Mouse (Mus musculus) urinary bladder, postnatal 14 days (tissue): ENCODE results near the gene Tbc1d17.
"Not testable (repeated sequence)": the region's sequence is repeated elsewhere in the genome, so short reads cannot be mapped to it uniquely, and the experiment has no call there.

ENCODE experiments used
- DNase-seq: peaks from one replicate; pipeline ENCODE4 v3.0.0; 2021; ENCODE audit warnings: low spot score

Tbc1d17 gene

DNA sequence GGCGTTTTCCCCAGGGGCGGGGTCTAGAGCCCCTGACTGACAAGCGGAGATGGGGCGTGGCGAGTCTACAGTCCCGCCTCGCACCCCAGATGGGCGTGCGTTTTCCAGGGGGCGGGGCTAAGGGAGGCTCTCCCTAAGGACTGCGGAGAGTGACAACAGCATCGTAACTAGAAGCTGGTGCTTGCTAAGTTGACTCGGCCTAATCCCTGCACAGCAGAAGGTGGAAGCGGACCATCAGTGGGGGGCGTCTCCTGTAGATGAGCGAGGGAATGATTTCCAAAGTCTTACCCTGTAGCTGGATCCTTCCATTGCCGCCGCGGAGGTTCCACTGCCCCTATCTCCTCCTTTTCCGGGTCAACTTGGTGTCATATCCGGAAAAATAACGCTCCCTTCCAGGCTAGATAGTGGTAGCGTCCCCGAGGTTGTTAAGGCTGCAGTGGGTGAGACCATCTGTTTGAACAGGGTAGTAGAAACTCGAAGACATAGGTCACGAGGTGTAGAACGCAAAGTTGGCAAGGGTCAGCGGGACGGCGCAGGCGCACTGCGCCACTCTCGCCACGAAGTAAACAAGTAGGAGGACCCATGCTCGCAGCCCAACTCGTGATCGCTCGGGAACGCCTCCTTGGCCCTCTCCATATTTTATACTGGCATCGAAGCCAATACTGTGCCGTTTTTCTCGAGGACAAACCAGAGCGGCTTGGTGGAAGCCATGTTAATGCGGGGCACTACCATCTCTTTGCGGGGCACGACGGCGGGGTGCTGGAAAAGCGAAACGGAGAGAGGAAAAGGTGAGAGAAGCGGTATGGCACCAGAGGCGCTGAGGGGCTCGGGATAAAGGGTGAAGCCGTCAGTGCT, at the start of gene Tbc1d17, which contains the start of gene Akt1s1:
Gene Tbc1d17, minus strand, starts transcription at position 519 of the 855 bp plus-strand sequence.
Gene Akt1s1, plus strand, starts transcription at position 431 of the 855 bp plus-strand sequence.
- peak; percentile 99 for DNase-seq

DNA sequence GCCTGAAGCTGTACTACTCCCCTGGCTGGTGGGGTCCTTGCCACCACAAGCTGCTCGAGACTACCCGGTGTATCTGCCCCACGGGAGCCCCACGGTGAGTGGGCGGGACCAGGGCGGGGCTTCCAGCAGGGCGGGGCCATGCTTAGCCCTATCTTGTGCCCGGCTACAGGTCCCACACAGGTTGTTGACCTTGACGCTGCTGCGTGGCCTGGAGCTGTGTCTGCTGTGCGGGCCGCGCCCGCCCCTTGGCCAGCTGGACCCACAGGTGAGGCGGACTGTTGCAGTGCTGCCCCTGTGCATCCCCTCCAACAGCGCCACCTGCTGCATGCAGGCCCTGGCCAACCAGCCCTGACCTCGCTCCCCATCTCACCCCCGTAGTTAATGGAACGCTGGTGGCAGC, 49.7 kb upstream of the Tbc1d17 start:
- no peak for DNase-seq

DNA sequence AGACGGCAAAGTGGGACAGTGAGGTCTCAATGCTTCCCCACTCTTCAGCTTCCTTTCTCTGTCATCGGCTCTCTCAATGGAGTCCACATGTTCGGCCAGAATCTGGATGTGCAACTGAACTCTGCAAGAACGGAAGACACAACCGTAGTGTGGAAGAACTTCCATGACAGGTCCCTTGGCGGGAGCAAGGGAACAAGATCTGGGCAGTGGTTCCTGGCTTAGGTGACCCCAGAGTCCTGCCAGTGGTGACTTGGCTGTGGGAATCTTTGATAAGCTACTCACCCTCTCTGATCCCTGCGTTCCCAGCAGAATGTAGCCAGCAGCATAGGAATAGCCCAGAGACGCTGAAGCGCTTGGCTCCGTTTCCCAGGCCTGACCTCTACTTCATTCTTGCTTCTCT, 47.6 kb upstream of the Tbc1d17 start:
- no peak for DNase-seq

DNA sequence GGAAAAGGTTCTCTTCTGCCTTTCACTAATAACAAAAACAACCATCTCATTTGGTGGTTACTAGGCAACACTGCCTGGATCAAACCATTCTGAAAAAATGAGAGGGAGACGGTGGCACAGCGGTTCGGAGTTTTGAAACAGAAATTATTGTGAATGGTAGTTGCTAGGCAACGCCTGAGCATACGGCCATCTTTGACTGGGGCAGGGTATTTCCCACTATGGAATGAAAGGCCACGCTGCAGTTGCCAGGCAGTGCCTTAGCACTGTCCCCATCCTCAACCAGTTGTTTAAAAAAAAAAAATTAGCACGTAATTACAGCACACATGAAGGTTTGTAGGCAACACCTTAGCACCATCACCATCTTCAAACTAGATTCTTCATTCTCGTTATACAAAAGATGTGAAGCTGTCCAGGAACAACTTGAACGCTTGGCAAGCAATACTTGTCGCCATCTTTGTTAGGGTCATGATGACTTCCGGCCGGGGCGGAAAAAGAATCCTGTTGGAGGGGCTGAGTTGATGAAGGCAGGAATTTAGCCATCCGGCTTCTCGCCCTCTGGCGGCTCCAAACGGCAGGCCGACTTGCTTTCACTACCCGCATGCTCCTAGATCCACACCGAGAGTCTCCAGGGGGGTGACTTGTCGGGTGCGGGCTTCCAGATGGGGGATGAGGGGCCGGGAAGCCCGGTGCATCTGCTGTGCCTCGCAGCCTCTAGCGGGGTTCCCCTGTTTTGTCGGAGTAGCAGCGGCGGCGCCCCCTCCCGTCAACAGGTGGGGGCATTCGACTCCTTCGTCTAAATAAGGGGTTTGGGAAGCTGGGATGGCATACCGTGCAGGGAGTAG, 46.9 kb upstream of the Tbc1d17 start, which contains the start of gene Fuz:
Gene Fuz, plus strand, starts transcription at position 487 of the 842 bp plus-strand sequence.
- peak; percentile 90 for DNase-seq

DNA sequence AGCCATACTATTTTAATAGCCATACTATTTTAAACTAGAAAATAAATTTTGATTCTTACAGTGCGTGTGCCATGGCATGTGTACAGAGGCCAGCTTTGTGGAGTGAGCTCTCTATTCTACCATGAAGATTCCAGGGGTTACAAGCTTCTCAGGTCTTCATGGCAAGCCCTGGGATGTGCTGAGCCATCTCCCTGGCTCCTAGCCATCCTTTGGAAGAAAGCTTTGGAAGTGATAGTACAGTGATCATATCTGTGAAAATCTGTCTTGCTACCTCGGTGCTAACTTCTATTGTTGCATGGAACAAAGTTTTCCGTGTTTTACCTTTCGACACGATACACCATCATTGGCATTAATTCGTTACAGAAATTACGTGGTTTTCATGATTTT, 46.3 kb upstream of the Tbc1d17 start:
- DNase-seq, result no peak

DNA sequence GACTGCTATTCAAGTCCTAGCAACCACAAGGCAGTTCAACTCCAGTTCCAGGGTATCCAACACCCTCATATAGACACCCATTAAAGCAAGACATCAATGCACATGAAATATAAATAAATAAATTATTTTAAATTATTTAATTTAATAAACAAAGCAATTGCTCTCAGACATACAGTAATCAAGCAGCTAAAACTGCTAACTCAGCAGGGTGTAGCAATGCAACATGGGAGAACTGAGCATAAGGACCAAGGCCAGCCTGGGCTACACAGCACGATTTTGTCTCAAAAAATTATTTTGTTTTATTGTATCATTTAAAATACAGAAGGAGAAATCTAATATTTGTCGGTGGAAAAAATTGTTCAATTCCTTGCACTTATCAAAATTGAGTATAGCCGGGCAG, 45.3 kb upstream of the Tbc1d17 start:
- no peak for DNase-seq

DNA sequence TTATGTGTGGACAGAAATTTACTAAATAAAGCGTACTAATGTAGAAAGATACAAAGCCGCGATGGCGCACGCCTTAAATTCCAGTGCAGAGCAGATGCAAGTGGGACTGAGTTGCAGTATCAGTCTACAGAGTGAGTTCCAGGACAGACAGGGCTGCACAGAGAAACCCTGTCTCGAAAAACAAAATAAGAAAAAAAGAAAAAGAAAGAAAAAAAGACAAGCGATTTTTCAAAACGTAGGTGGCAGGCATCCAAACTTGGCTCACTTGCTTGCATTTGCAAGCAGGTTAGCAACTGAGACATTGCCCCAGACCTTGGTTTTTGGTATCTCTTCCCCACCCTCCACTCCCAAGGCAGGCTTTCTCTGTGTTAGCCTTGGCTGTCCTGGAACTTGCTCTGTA, 44.3 kb upstream of the Tbc1d17 start:
- no peak for DNase-seq

DNA sequence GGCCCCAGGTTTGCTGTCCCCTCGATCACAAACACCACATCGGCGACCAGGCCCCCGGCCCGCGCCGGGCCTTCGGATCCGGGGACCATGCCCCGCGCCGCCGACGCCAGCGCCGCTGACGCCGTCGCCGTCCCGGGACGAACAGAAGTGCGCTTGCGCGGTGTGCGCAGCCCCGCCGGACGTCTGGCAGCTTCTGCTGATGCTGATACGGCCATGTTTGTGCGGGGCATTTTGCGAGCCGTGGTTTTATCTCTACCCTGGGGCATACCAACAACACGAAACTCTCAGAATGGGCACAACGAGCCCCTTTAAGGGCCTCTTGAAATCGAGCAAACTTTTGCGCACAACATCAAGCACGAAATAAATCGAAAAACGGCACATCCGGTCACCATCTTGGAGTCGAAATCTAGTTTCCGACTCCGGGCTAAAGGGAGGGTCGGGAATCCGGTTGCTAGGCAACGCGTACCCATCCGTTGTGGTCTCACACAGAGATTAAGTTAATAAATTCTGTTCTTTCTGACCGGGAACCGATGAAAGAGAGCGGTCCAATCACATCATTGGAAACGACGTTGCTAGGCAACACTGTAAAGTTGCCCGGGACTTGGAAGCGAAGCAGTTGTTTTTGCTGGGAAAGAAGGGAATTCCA, 43.5 kb upstream of the Tbc1d17 start, which contains the start of gene Med25:
Gene Med25, minus strand, starts transcription at position 437 of the 646 bp plus-strand sequence.
- peak; percentile 91 for DNase-seq

DNA sequence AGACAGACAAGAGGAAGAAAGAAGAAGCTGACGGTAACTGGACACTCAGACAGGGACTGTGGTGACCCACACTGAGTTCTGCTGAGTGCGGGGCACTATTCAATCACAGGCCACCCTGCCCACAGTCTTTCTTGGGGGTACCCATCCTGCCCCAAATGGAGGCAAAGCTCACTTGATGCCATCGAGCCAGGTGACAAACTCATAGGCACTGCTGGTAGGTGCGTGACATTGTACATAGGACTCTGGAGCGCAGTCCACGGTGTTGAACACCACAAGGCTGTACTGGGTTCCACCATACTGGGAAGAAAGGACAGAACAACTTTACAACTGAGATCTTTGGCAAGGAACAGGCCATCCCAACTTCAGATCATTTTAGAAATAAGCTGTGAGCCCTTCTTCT, 42.7 kb upstream of the Tbc1d17 start:
- no peak for DNase-seq

DNA sequence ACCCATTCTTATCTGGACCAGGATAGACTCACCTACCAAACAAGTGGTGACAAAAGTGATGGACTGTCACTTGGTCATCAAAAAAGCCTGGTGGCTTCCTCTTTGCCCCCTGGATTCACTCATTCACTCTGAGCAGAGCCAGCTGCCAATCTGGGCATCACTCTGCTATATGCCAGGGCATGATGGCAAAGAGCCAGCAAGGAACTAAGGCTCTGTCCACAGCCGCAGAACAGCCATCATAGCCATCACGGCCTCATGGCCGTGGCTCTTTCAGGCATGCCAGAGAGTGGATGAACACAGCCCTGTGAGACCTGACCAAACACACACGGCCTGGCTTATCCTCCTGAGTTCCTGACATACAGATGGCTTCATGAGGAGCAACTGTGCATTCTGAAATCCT, 41.9 kb upstream of the Tbc1d17 start:
- no peak for DNase-seq

DNA sequence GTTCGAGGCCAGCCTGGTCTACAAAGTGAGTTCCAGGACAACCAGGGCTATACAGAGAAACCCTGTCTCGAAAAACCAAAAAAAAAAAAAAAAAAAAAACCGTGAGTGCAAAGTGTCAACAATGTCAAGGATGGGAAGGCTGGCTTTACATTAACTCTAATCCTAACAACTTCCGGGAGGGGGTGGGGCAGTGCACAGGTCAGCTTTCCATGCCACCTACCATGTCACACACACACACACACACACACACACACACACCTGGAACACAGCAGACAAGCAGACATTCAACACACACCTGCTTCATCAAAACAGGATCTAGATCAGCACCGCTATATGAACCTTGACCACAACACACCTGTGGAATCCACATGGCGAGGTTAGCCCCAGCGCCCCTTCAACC, 41.3 kb upstream of the Tbc1d17 start:
- DNase-seq, result no peak

DNA sequence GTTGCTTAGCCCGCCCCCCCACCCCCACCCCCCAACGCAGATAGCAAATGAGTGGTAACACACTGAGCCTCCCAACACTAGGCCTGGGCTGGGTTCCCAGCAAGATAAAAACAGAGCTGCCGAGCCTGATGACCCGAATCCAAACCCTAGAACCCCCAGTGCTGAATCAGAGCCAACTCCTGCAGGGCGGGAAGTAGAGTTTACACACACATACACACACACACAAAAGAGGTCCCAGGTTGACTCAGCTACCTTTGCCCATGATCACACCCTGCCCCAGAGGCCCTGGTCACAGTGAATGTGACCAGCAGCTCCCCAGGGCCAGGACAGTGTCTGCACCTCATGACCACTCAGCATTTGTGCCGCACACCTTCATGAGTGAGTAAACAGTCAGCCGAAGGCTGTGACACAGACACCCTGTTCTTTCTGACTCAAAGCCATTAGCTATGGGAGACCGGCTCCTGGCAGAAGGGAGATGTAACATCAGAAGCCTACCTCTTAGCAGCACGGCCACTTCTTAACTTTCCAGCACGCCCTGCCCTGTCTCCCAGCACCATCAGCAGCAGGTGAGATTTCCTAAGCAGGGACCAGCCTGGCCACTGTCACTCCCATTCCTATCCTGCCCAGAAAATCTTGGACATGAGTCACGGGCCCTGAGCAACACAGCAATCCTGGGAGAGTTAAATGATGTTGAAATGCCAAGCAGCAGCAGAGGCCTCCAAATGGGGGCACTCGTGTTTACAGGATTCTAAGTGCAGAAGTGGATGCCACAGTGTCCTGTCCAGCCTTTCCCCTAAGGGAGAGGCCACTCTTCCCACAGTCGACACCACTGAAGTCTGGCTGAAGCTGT, 39.6 kb upstream of the Tbc1d17 start:
- no peak for DNase-seq

DNA sequence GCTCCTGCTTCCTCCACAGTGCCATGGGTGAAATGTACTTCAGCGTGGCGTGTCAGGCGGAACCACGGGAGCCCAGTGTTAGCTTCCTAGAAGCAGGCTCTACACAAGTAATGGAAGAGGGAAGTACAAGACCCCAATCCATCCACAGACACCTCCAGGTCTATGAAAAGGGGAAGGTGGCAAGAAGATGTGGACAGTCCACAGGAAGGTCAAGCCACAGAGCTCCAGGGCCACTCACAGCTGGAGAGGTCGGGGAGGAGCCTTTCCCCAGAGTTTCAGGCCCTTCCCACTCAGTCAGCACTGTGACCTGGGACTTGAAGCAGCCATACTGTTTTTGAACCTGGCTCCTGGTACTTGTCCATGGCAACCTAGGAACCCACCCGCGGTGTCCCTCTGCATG, 38.1 kb upstream of the Tbc1d17 start:
- no peak for DNase-seq

DNA sequence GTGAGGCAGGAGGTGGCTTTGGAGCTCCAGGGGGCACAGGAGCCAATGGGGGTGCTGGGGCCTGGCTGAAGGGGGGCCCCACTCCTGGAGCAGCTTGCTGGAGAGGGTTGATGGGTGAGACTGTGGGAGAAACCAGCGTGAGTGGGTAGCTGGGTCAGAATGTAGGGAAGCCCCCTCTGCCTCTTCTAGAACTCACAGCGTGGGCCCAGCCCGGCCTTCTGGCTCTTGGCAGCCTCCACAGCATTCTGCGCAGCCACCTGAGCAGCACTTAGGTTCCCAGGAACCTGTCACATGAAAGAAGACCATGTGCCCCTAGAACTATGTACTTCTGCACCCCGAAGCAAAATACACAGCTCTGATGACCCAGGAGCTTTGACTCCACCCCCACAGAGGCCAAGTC, 35.8 kb upstream of the Tbc1d17 start:
- no peak for DNase-seq

DNA sequence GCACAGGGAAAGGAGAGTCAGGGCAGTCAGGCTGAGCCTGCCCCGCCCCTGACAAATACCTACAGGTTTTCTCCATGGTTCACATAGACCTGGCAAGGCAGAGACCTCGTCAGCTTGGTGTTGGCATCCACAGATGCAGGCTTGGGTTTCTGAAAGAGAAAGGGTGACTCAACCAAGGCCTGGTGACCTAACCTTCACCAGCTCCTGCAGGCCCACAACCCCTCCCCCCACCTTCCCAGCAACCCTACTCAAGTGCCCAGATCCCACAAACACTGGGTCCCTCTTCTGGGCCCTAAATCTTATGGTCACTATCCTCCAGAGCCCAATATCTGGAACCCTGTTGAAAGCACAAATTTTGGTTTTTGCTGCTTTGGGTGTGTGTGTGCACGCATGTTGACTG, 34.2 kb upstream of the Tbc1d17 start:
- DNase-seq, result no peak

DNA sequence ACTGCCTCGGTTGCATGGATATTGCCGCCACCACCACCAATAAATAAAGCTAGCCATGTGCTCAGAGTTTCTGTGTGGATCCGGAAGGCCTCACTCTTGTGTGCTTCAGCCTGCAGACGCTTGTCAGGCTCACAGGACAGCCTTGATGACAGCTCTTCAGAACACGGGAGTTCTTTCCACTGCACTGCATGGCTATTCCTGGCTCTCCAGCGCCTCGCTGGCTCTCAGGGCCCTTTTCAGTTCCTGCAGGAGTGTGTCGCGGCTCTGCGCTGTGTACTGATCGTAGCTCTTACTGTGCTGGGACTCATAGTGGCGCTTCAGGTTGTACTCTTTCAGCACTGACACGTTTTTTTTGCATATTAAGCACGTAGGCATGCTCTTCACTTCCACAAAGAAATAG, 29.0 kb upstream of the Tbc1d17 start:
- no peak for DNase-seq

DNA sequence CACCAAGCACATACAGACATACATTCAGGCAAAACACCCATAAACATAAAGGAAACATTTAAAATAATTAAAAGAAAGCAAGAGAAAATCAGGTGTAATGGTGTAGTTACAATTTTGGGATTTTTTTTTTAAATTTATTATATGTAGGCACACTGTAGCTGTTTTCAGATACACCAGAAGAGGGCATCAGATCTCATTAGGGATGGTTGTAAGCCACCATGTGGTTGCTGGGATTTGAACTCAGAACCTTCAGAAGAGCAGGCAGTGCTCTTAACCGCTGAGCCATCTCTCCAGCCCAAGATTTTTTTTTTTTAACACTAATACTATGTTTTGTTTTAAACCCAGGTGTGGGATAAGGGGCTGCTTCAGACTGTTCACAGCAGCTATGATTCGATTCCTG, 22.9 kb upstream of the Tbc1d17 start:
- DNase-seq, result not testable (repeated sequence)

DNA sequence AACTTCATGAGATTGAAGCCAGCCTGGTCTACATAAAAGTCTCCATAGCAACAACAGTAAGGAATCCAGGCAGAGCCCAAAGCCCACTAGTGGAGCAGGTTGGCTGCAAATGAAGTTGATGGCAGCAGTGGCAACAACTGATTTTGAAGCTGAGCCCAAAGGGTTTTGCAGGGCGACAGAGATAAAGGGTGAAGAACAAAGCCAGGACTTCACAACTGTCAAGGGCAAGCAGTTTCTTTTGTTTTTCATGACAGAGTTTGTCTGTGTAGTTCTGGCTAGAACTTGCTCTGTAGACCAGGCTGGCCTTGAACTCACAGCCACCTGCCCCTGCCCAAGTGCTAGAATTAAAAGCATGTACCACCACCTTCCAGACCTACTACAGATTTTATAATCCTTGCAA, 22.3 kb upstream of the Tbc1d17 start:
- DNase-seq, result no peak

DNA sequence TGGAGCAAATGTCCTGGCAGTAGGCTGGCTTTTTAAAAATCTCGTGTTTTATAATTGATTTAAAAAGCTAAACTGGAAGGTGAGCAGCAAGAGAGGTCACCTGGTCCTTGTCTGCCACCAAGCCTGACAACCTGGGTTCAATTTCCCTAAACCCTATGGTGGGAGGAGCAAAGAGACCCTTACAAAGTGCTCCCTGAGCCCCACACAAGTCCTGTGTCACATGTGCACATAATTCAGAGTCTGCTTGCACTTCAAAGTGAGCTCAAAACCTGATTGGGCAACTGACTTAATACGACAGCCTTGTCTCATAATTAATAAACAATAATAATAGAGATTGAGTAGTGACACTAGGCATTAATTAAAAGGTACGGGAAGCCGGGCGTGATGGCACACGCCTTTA, 21.7 kb upstream of the Tbc1d17 start:
- DNase-seq, result no peak

DNA sequence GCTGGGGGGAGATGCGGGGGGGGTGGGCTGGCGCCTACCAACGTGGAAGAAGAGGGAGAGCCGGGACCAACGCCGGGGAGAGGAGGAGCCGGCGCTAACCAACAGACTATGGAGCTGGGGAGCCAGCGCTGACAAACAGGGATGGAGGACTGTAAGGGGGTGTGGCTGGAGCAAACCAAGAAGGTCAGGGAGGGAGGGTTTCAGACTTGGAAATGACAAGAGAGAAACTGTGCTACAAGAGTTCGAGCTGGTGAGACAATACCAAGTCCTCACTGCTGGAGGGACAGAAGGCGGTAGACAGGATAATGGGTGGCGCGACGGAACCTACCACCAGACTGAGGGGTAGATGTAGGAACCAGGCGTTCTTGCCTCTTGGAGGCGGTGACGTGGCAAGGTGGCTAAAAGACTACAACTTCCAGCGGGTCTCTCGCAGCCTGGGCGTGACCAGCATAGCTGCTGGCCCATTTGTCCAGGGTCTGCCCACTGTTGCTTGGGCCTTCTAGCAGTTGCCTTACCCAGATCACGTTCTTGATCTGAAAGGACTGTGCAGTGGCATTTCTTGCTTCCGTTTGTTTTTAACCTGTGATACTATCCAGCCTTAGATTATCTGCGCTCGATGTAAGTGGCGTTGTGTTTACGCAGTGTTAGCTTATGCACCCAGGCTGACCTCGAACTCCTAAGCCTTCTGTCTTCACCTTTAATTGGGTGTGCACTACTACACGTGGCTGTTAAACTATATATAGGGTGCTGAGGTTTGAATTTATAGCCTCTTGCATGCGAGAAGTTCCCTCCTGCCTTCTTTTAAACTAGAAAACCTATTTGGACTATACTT, 21.0 kb upstream of the Tbc1d17 start, which contains the start of gene Ptov1:
Gene Ptov1, minus strand, starts transcription at position 92 of the 832 bp plus-strand sequence.
- DNase-seq, result peak; percentile 93
